Comparison of ENCODE assay signal across 12 mouse cellular contexts in genomic region chr6:115420963-115421362, GRCm38 (mm10).
DNase-seq lines count a peak whose midpoint lies in the region; ATAC-seq and TF ChIP-seq lines count a peak whose summit lies in the region.
"Had no signal": no experiment of that assay in that cellular context is flagged by ENCODE, and none has a peak within 500 bp of the region (broad histone marks: within the 10 kb centered on the region; RNA-seq: fewer than 3 reads in every experiment).

No protein-coding gene starts in this region.

- no peaks in the 10 kb centered on the region for H3K9me3 ChIP-seq in heart, embryonic 12.5 days (replicated peaks)
- H3K9me3 ChIP-seq: embryonic facial prominence, embryonic 15.5 days; lung, embryonic 15.5 days had no signal

- ATAC-seq in heart, embryonic 12.5 days (ENCODE audit: insufficient number of reproducible peaks, low FRiP score), result no peak
- ATAC-seq in activated CD4-positive, CD25-positive, alpha-beta regulatory T cell, adult 4 months, result no peak
- ATAC-seq: hindbrain, embryonic 16.5 days had no signal

- TF ChIP-seq EP300 in heart, adult 2 months (IDR thresholded peaks at IDR 0.05; ENCODE audit: insufficient read depth, low read depth, low read length), result no peak

- no peak overlapping the region for H3K4me2 ChIP-seq in heart, embryonic 12.5 days
- H3K4me2 ChIP-seq: embryonic facial prominence, embryonic 15.5 days; lung, embryonic 15.5 days had no signal

- no peak overlapping the region for H3K4me3 ChIP-seq in heart, adult 2 months
- H3K4me3 ChIP-seq in heart, embryonic 12.5 days, result no peak overlapping the region
- H3K4me3 ChIP-seq: embryonic facial prominence, embryonic 15.5 days; gastrocnemius, adult 2 months; lung, embryonic 15.5 days had no signal

- WGBS in heart, adult 2 months, result 15% methylated on average over 1 of the region's 1 CpGs
- 52% methylated on average over 1 of the region's 1 CpGs for WGBS in heart, embryonic 12.5 days

- peak; percentile 34 to 54 for DNase-seq in heart, adult 2 months
- DNase-seq in adrenal gland, adult 8-10 months, result peak; percentile 62
- DNase-seq in kidney, adult 8-10 months, result peak; percentile 78 to 84
- DNase-seq in lung, postnatal 36 days, result peak; percentile 82
- no peak for DNase-seq in embryo, embryonic 9.5 days (ENCODE audit: extremely low spot score)
- DNase-seq in layer of hippocampus, postnatal 25 days (ENCODE audit: extremely low spot score in 1 of 2, low spot score in 1 of 2), result no peak
- DNase-seq: gastrocnemius, adult 2 months had no signal

- H3K79me2 ChIP-seq in heart, adult 2 months (replicated peaks; ENCODE audit: control insufficient read depth, insufficient read depth, low read length), result no peaks in the 10 kb centered on the region

- no peak for TF ChIP-seq POLR2A in heart, adult 2 months (IDR thresholded peaks at IDR 0.05; ENCODE audit: insufficient read depth, low read depth, low read length)

- peaks cover 8% of the 10 kb centered on the region for H3K4me1 ChIP-seq in heart, adult 2 months (ENCODE audit: control insufficient read depth, insufficient read depth, low read length)
- H3K4me1 ChIP-seq in heart, embryonic 12.5 days (replicated peaks), result no peaks in the 10 kb centered on the region
- H3K4me1 ChIP-seq: embryonic facial prominence, embryonic 15.5 days; lung, embryonic 15.5 days had no signal

- no peak overlapping the region for H3K9ac ChIP-seq in heart, adult 2 months (ENCODE audit: low read depth, low read length)
- H3K9ac ChIP-seq in heart, embryonic 12.5 days, result no peak overlapping the region
- H3K9ac ChIP-seq: embryonic facial prominence, embryonic 15.5 days; lung, embryonic 15.5 days had no signal

- peak overlapping the region; percentile 3; the same call in 1 of the 2 replicates for H3K27ac ChIP-seq in heart, adult 2 months
- no peak overlapping the region for H3K27ac ChIP-seq in heart, embryonic 12.5 days (ENCODE audit: poor library complexity, severe bottlenecking)
- H3K27ac ChIP-seq: embryonic facial prominence, embryonic 15.5 days; gastrocnemius, adult 2 months; lung, embryonic 15.5 days had no signal

- TF ChIP-seq CTCF in heart, adult 2 months (IDR thresholded peaks at IDR 0.05), result no peak

- H3K36me3 ChIP-seq in heart, adult 2 months (ENCODE audit: control insufficient read depth, insufficient read depth, low read length), result peaks cover 17% of the 10 kb centered on the region
- H3K36me3 ChIP-seq in heart, embryonic 12.5 days, result no peaks in the 10 kb centered on the region
- H3K36me3 ChIP-seq: embryonic facial prominence, embryonic 15.5 days; lung, embryonic 15.5 days had no signal

- intact Hi-C loops in heart, adult 2 months (cut with DNase I), result loop anchor here (5.0 kb wide), 1 partner anchor 41 kb away; no protein-coding TSS in a partner anchor

- H3K27me3 ChIP-seq in heart, adult 2 months (ENCODE audit: control insufficient read depth, insufficient read depth, low read length), result no peaks in the 10 kb centered on the region
- H3K27me3 ChIP-seq in heart, embryonic 12.5 days (replicated peaks), result no peaks in the 10 kb centered on the region
- H3K27me3 ChIP-seq: embryonic facial prominence, embryonic 15.5 days; lung, embryonic 15.5 days had no signal

Comparison
In these comparisons a context has a peak if more than half of its experiments do, and no peak if none do; other contexts are left out.
1. DNase-seq: peak in heart, adult 2 months (2 of 2), adrenal gland, adult 8-10 months (single experiment), kidney, adult 8-10 months (2 of 2) and lung, postnatal 36 days (single experiment); none in embryo, embryonic 9.5 days (single experiment) and layer of hippocampus, postnatal 25 days (0 of 2).